Mouse (Mus musculus): Measurements from ENCODE around the gene Slc6a1. TPM values are rescaled to one million over a fixed set of nuclear protein-coding genes. Genes with fewer than 3 reads are reported as not detected.
A peak's percentile ranks its signal among the peaks of the same experiment; 100 is the strongest.

Gene Slc6a1
- total and polyA plus RNA-seq, 2 experiments, result 0.07 TPM; not detected in 1

- 54% methylated on average over 5 of the region's 5 CpGs for WGBS
Observed at GRCm38 (mm10) chr6:114291396-114291795, 9.0 kb downstream of the Slc6a1 start.

GRCm38 (mm10) chr6:114293511-114293910 lies 11.1 kb downstream of the Slc6a1 start:
- WGBS, result 19% methylated on average over 8 of the region's 8 CpGs
- H3K27ac ChIP-seq (replicated peaks; ENCODE audit: insufficient read depth, low read depth, low read length), result no peak overlapping the region
- H3K79me2 ChIP-seq (ENCODE audit: control insufficient read depth, insufficient read depth, low read length), result no peaks in the 10 kb centered on the region
- no peak for DNase-seq (ENCODE audit: extremely low read depth, low read depth, low spot score)
- H3K4me3 ChIP-seq (ENCODE audit: insufficient read depth, low read depth, low read length), result no peak overlapping the region
- no peaks in the 10 kb centered on the region for H3K27me3 ChIP-seq (ENCODE audit: control insufficient read depth, insufficient read depth, low read length)
- H3K4me1 ChIP-seq (ENCODE audit: control insufficient read depth, insufficient read depth, low read length), result no peaks in the 10 kb centered on the region
- TF ChIP-seq POLR2A (IDR thresholded peaks at IDR 0.05; ENCODE audit: extremely low read depth, insufficient read depth, low read length), result no peak
- no peak for TF ChIP-seq CTCF (IDR thresholded peaks at IDR 0.05; ENCODE audit: low read depth, low read length)
- H3K36me3 ChIP-seq (ENCODE audit: control insufficient read depth, insufficient read depth, low read length), result no peaks in the 10 kb centered on the region
- H3K9ac ChIP-seq (ENCODE audit: low read depth, low read length), result no peak overlapping the region

More at GRCm38 (mm10) chr6:114291396-114291795, 9.0 kb downstream of the Slc6a1 start:
- Histone ChIP-seq H3K27me3 (ENCODE audit: control insufficient read depth, insufficient read depth, low read length) (no peaks in the 10 kb centered on the region), H3K79me2 (ENCODE audit: control insufficient read depth, insufficient read depth, low read length) (no peaks in the 10 kb centered on the region), H3K36me3 (ENCODE audit: control insufficient read depth, insufficient read depth, low read length) (no peaks in the 10 kb centered on the region), H3K4me3 (ENCODE audit: insufficient read depth, low read depth, low read length) (no peak overlapping the region), H3K4me1 (ENCODE audit: control insufficient read depth, insufficient read depth, low read length) (no peaks in the 10 kb centered on the region), H3K27ac (replicated peaks; ENCODE audit: insufficient read depth, low read depth, low read length) (no peak overlapping the region), H3K9ac (ENCODE audit: low read depth, low read length) (no peak overlapping the region)
- TF ChIP-seq CTCF (IDR thresholded peaks at IDR 0.05; ENCODE audit: low read depth, low read length) (no peak), POLR2A (IDR thresholded peaks at IDR 0.05; ENCODE audit: extremely low read depth, insufficient read depth, low read length) (no peak)
- DNase-seq (ENCODE audit: extremely low read depth, low read depth, low spot score), result no peak

- H3K27me3 ChIP-seq (ENCODE audit: control insufficient read depth, insufficient read depth, low read length), result no peaks in the 10 kb centered on the region
- H3K36me3 ChIP-seq (ENCODE audit: control insufficient read depth, insufficient read depth, low read length), result no peaks in the 10 kb centered on the region
- 83% methylated on average over 4 of the region's 4 CpGs for WGBS
- no peaks in the 10 kb centered on the region for H3K79me2 ChIP-seq (ENCODE audit: control insufficient read depth, insufficient read depth, low read length)
- TF ChIP-seq CTCF (IDR thresholded peaks at IDR 0.05; ENCODE audit: low read depth, low read length) (no peak), POLR2A (IDR thresholded peaks at IDR 0.05; ENCODE audit: extremely low read depth, insufficient read depth, low read length) (no peak)
- DNase-seq (ENCODE audit: extremely low read depth, low read depth, low spot score), result no peak
- H3K27ac ChIP-seq (replicated peaks; ENCODE audit: insufficient read depth, low read depth, low read length), result no peak overlapping the region
- no peak overlapping the region for H3K9ac ChIP-seq (ENCODE audit: low read depth, low read length)
- H3K4me3 ChIP-seq (ENCODE audit: insufficient read depth, low read depth, low read length), result no peak overlapping the region
- no peaks in the 10 kb centered on the region for H3K4me1 ChIP-seq (ENCODE audit: control insufficient read depth, insufficient read depth, low read length)
Observed at GRCm38 (mm10) chr6:114295086-114295485, 12.7 kb downstream of the Slc6a1 start.

- WGBS, result 67% methylated on average over 10 of the region's 10 CpGs
- no peak overlapping the region for H3K27ac ChIP-seq (replicated peaks; ENCODE audit: insufficient read depth, low read depth, low read length)
- H3K27me3 ChIP-seq (ENCODE audit: control insufficient read depth, insufficient read depth, low read length), result no peaks in the 10 kb centered on the region
- TF ChIP-seq POLR2A (IDR thresholded peaks at IDR 0.05; ENCODE audit: extremely low read depth, insufficient read depth, low read length) (no peak), CTCF (IDR thresholded peaks at IDR 0.05; ENCODE audit: low read depth, low read length) (0 out of 2 replicates have a peak, but pooled peaks have one; percentile 3)
- H3K4me3 ChIP-seq (ENCODE audit: insufficient read depth, low read depth, low read length), result no peak overlapping the region
- H3K36me3 ChIP-seq (ENCODE audit: control insufficient read depth, insufficient read depth, low read length), result no peaks in the 10 kb centered on the region
- H3K4me1 ChIP-seq (ENCODE audit: control insufficient read depth, insufficient read depth, low read length), result no peaks in the 10 kb centered on the region
- DNase-seq (ENCODE audit: extremely low read depth, low read depth, low spot score), result no peak
- no peak overlapping the region for H3K9ac ChIP-seq (ENCODE audit: low read depth, low read length)
- no peaks in the 10 kb centered on the region for H3K79me2 ChIP-seq (ENCODE audit: control insufficient read depth, insufficient read depth, low read length)
Observed at GRCm38 (mm10) chr6:114297260-114298002, 15.0 kb downstream of the Slc6a1 start.

GRCm38 (mm10) chr6:114299699-114300098 lies 17.3 kb downstream of the Slc6a1 start:
- DNase-seq (ENCODE audit: extremely low read depth, low read depth, low spot score), result no peak
- Histone ChIP-seq H3K79me2 (ENCODE audit: control insufficient read depth, insufficient read depth, low read length) (no peaks in the 10 kb centered on the region), H3K4me1 (ENCODE audit: control insufficient read depth, insufficient read depth, low read length) (no peaks in the 10 kb centered on the region), H3K9ac (ENCODE audit: low read depth, low read length) (no peak overlapping the region), H3K27ac (replicated peaks; ENCODE audit: insufficient read depth, low read depth, low read length) (no peak overlapping the region), H3K27me3 (ENCODE audit: control insufficient read depth, insufficient read depth, low read length) (no peaks in the 10 kb centered on the region), H3K4me3 (ENCODE audit: insufficient read depth, low read depth, low read length) (no peak overlapping the region), H3K36me3 (ENCODE audit: control insufficient read depth, insufficient read depth, low read length) (no peaks in the 10 kb centered on the region)
- WGBS, result 84% methylated on average over 5 of the region's 5 CpGs
- TF ChIP-seq CTCF (IDR thresholded peaks at IDR 0.05; ENCODE audit: low read depth, low read length), result no peak
- no peak for TF ChIP-seq POLR2A (IDR thresholded peaks at IDR 0.05; ENCODE audit: extremely low read depth, insufficient read depth, low read length)

GRCm38 (mm10) chr6:114300737-114301136 lies 18.3 kb downstream of the Slc6a1 start:
- DNase-seq (ENCODE audit: extremely low read depth, low read depth, low spot score), result no peak
- 82% methylated on average over 11 of the region's 11 CpGs for WGBS
- no peak overlapping the region for H3K4me3 ChIP-seq (ENCODE audit: insufficient read depth, low read depth, low read length)
- no peaks in the 10 kb centered on the region for H3K36me3 ChIP-seq (ENCODE audit: control insufficient read depth, insufficient read depth, low read length)
- TF ChIP-seq POLR2A (IDR thresholded peaks at IDR 0.05; ENCODE audit: extremely low read depth, insufficient read depth, low read length) (no peak), CTCF (IDR thresholded peaks at IDR 0.05; ENCODE audit: low read depth, low read length) (no peak)
- H3K27me3 ChIP-seq (ENCODE audit: control insufficient read depth, insufficient read depth, low read length), result no peaks in the 10 kb centered on the region
- no peaks in the 10 kb centered on the region for H3K79me2 ChIP-seq (ENCODE audit: control insufficient read depth, insufficient read depth, low read length)
- no peak overlapping the region for H3K27ac ChIP-seq (replicated peaks; ENCODE audit: insufficient read depth, low read depth, low read length)
- no peaks in the 10 kb centered on the region for H3K4me1 ChIP-seq (ENCODE audit: control insufficient read depth, insufficient read depth, low read length)
- H3K9ac ChIP-seq (ENCODE audit: low read depth, low read length), result no peak overlapping the region

All from liver, adult 2 months (tissue).